Mouse (Mus musculus): ENCODE data around the gene Ncapg.
"Not testable (repeated sequence)": the region's sequence is repeated elsewhere in the genome, so short reads cannot be mapped to it uniquely, and the experiment has no call there.

Gene Ncapg

DNA sequence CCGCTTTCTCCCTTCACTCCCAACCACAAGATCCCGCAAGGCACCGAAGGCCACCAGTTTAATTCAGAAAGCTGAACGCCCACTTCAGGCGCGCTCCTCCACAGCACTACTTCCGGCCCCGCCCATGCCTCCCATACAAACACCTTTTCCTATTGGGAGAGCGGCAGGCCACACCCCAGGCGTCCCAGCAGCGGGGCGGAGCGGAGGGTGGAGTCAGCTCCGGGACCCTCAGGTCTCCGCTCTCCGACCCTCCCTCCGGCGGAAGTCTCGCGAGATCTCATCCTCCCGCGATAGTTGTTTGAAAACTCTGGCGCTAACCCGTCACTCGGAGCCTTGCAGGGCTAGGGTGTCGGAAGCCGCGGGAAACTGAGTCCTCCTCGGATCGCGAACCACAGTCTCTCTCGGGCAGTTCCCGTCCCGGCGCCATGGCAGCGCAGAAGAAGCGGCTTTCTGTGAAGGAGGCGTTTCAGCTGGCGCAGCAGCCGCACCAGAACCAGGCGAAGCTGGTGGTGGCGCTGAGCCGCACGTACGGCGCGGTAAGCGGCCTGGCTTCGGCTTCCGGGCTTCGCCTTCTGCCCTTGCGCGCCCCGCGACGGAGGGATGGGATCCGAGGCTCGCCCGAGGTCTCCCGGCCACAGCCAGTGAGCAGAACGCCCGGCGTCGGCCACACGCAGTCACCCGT is at the start of gene Ncapg:
Gene Ncapg, plus strand, starts transcription at position 322 of the 682 bp plus-strand sequence.
- DNase-seq: peak; percentile 100

DNA sequence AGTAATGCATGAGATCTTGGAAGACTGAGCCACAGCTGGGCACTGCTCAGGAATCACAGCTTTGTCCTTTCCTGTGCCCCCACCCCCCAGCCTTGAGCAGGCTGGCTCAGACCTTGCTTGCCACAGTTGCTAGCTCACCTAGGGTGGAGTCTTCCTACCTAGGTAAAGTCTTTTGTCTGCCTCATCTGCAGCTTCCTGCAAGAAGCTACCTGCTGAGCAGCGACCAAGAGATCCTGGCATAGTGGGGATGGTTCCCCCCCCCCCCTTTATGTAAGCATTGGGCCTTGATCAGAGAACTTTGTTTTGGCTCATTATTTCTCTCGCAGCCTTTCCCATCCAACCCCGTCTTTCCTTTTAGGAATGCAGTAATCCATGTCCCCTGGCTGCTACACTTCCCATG is 48.2 kb upstream of the Ncapg start:
- no peak for DNase-seq

GRCm38 (mm10) chr5:45627771-45628170 is 41.9 kb upstream of the Ncapg start:
- DNase-seq: no peak

- no peak for DNase-seq
Observed at GRCm38 (mm10) chr5:45629470-45629869, 40.2 kb upstream of the Ncapg start.

DNA sequence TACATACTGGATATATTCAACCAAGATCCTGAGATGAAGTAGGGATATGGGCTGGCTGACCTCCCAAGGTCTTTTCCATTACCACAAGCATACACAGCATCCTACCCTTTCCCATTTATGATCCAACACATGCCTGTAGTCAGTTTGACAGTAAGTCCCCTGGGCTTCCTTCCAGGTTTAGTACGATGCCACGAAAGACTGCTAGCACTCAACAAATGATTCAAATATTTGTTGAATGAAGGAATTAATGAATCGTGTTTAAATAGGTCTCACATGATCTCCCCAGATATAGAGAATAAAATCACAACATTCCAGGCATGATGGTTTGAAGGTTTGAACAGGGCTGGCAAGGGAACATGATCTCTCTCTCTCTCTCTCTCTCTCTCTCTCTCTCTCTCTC is 31.3 kb upstream of the Ncapg start:
- no peak for DNase-seq

- DNase-seq: peak; percentile 45 to 64
Observed at GRCm38 (mm10) chr5:45638806-45639714, 30.7 kb upstream of the Ncapg start, which contains the start of gene Fam184b. Gene Fam184b, minus strand, starts transcription at chr5:45639614.

DNA sequence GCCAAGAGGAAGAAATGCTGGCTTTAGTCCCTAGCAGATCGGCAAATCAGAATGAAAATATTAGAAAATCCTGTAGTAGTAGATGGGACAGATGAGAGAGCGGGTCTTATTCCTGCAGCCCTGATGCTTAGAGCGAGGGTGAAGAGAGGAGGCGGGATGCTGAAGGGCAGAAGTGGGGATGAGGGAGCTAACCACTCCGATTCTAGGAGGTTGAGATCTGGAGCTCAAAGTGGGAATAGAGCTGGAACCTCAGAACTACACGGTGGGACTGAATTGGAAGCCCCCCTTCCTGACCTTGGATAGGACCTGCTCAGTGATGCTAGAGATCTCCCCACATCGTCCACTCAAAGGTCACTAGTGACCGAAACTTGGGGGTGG is 30.0 kb upstream of the Ncapg start:
- no peak for DNase-seq

DNA sequence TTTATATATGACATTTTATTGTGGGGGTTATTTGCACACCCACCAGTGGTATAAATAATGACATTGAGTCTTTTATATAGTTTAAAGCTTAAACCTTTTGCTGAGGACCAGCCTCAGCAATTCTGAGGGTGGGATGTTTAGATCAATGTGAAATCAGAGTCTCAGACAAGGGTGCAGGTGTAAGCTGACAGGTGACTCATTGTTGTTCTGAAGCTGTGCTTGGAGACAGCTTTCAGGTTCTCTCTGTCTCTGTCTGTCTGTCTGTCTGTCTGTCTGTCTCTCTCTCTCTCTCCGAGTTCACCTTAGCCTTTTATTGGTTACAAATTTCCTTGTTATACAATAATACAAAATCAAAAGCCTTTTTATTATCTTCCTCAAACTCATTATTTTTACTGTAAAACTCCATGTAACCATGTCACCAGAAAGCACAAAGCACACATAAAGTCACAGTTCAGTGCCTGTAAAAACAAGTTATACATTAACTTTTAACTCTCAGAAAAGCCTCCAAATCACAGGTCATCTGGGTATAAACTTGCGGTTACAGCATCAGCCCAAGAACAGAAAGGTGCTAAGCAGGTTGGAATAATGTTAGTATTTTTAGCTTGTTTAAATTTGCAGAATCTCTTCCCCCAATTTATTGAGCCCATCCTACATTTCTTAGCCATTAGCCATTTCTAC is 18.6 kb upstream of the Ncapg start:
- no peak for DNase-seq

GRCm38 (mm10) chr5:45658406-45658805 is 11.3 kb upstream of the Ncapg start:
- DNase-seq: not testable (repeated sequence)

DNA sequence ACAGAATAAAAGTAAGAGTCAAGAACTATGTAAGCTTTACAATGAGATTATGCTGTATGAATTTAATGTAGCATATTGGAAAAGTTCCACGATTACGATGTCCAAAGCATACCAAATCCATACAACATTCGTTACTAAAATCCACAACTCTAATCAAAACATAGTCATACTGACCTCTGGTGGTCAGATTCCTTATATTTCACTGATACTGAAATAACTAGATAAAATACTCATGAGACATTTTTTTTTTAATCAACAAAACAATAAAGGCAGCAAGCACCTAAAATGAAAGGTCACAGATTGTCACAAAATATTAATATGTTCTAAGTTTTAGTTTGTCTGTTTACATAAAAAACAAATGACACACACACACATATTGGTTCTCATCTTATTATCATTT is 1.4 kb upstream of the Ncapg start:
- DNase-seq: no peak

- no peak for DNase-seq
Observed at GRCm38 (mm10) chr5:45668831-45669230, 888 bp upstream of the Ncapg start.

DNA sequence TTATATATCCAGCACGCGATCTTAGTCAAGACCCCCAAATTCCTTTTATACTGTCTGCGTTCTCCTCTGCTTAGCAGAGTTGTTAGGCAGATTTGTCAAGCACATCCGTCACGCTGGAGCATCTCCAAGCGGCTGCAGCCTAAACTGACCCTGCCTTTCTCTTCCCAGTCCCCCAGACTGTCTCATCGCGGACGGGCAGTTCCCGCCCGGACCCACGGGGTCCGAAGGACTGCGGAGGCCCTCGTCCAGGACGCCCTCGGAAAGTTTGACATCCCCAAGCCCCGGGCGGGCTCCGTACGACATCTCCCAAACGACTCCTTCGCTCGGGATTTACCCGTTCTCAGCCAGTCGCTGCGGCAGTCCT is 503 bp upstream of the Ncapg start:
- no peak for DNase-seq

DNA sequence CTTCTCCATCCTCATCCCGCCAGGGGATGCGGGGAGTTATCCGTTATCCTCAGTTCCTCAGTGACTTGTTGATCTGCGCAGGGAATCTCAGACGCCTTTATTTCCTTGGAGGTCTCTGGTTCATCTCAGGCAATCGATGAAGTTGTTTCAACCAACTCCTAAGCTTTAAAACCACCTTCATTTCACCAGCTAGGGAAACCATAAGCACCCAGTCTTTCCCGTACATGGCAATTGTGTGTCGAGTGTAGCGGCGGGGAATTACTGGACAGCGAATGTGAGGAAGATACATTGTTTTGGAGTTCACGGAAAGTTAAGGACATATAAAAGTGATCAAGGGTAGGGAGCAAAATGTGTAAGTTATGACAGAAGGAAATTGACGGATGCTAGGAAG is 556 bp downstream of the Ncapg start:
- no peak for DNase-seq

DNA sequence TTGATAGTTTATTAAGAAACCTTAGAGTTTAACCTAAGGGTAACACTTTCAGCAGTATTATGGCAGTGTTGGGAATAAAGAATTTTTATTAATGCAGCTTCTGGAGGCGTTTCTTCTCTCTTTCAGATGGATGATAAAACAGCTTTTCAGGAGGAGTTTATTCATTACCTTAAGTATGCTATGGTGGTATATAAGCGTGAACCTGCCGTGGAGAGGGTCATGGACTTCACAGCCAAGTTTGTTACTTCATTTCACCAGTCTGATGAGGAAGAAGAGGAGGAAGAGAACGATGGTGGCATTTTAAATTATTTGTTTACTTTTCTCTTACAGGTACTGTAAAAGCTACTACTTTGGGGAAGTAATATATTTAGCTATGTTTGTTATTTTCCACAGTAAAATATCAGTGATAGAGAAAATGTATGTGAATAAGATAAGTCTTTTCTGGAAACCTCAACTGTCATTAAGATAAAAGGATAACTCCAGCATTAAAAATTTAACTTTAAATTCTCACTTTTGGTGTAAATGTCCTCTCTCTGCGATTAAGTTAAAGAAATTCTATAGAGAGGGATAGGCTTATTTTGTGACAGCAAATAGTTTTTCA is 1.3 kb downstream of the Ncapg start:
- DNase-seq: no peak

GRCm38 (mm10) chr5:45675032-45675431 is 5.3 kb downstream of the Ncapg start:
- no peak for DNase-seq

DNA sequence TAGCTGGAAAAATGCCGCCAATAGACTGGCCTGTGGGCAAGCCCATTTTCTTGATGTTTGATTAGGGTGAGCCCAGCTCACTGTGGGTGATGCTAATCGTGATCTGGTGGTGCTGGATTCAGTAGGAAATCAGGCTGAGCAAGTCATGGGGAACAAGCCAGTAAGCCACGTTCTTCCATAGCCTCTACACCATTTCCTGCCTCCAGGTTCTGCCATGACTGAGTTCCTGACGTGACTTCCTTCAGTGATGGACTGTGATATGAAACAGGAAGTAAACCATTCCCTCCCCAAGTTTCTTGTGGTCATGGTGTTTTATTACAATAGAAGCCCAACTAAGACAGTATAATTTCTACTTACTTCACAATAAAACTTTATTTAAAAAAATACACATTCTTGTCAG is 7.9 kb downstream of the Ncapg start:
- DNase-seq: no peak

- DNase-seq: no peak
Observed at GRCm38 (mm10) chr5:45679955-45680354, 10.2 kb downstream of the Ncapg start.

GRCm38 (mm10) chr5:45683388-45683787 is 13.7 kb downstream of the Ncapg start:
- no peak for DNase-seq

GRCm38 (mm10) chr5:45685243-45685642 is 15.5 kb downstream of the Ncapg start:
- DNase-seq: no peak

DNA sequence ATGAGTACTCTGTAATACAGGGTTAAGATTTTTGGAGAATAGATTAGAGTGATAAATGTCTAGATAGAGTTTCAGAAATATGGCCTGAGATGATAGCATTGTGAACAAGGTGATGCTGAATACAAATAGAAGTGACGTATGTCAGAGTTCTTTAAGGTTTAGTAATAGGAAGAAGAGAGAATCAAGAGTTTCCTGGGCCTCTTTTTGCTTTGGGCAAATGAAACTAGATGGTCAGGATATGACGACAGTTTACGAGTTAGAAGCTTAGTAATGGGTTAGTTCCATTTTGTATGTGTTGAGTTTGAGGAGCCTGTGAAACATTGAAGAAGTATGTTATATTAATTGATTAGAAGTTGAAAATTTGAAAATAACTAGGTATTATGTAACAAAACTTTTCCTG is 16.5 kb downstream of the Ncapg start:
- DNase-seq: no peak

DNA sequence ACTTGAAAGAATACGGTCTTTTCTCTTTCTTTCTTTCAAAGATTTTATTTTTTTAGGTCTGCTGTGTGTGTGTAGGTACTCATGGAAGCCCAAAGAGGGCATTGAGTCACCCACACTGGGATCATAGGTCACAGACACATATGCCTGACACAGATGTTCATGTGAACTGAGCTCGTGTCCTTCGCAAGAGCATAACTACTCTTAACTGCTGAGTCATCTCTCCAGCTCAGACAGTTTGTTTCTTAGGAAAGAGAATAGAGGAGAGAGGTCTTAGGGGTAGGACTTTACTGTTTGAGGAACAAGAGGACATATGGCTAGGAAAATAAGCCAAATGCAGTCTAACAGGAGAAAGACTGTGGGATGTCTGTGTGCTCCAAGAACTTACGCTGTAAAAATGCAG is 19.4 kb downstream of the Ncapg start:
- DNase-seq: no peak

- no peak for DNase-seq
Observed at GRCm38 (mm10) chr5:45690802-45691201, 21.1 kb downstream of the Ncapg start.

- no peak for DNase-seq
Observed at GRCm38 (mm10) chr5:45691678-45692077, 22.0 kb downstream of the Ncapg start.

Data from thymus, postnatal 36 days (tissue).